Mouse (Mus musculus) left cerebral cortex, adult 9 months (tissue): ENCODE results near the gene Sirpb1c.
"Not testable (repeated sequence)": the region's sequence is repeated elsewhere in the genome, so short reads cannot be mapped to it uniquely, and the experiment has no call there.

Source experiments
- DNase-seq, 2 experiments: peaks; one replicate each; pipeline ENCODE4 v3.0.0; 2022; ENCODE audit warnings: low spot score in 2 of 2

The Sirpb1c gene

GRCm38 (mm10) chr3:15848280-15848679, at the start of gene Sirpb1c:
Gene Sirpb1c, minus strand, starts transcription at chr3:15848528.
- not testable (repeated sequence) for DNase-seq

GRCm38 (mm10) chr3:15886380-15886779, 38.1 kb upstream of the Sirpb1c start:
- no peak for DNase-seq

- not testable (repeated sequence) for DNase-seq
These were observed 7.4 kb upstream of the Sirpb1c start for GRCm38 (mm10) chr3:15855773-15856172.

- DNase-seq: no peak
These were observed 1.6 kb upstream of the Sirpb1c start for GRCm38 (mm10) chr3:15849922-15850321.

- DNase-seq: no peak
These were observed 838 bp downstream of the Sirpb1c start for GRCm38 (mm10) chr3:15847332-15848047.

- not testable (repeated sequence) for DNase-seq
These were observed 74.7 kb downstream of the Sirpb1c start for GRCm38 (mm10) chr3:15773642-15774041.
